Mouse (Mus musculus) megakaryocyte, embryonic 14.5 days (primary cell): ENCODE results near the gene Ifi203.
"Not testable (repeated sequence)": the region's sequence is repeated elsewhere in the genome, so short reads cannot be mapped to it uniquely, and the experiment has no call there.

Experiments used
- FLI1 ChIP-seq: IDR thresholded peaks from 2 replicates; pipeline ENCODE4 v1.6.1; 2012; ENCODE audit warnings: low read length, inconsistent platforms, mixed read lengths
- GATA1 ChIP-seq: IDR thresholded peaks from 3 replicates; pipeline ENCODE4 v1.6.1; 2012; ENCODE audit warnings: mixed read lengths, low read length, inconsistent platforms, borderline replicate concordance

GRCm38 (mm10) chr1:173949044-173949443, 6.6 kb upstream of the Ifi203 start:
- TF ChIP-seq GATA1, FLI1: not testable (repeated sequence)
